Mouse (Mus musculus): ENCODE measurements around the gene Gm3164.
"Not testable (repeated sequence)": the region's sequence is repeated elsewhere in the genome, so short reads cannot be mapped to it uniquely, and the experiment has no call there.

- TF ChIP-seq POLR2A (IDR thresholded peaks at IDR 0.05; ENCODE audit: low read depth, low read length); CTCF (IDR thresholded peaks at IDR 0.05; ENCODE audit: extremely low read depth, insufficient read length, insufficient replicate concordance, low read depth, low read length): not testable (repeated sequence)
Measured at GRCm38 (mm10) chr14:4414965-4415835, at the start of gene Gm3164.
